Comparison of ENCODE assay signal across 20 mouse cellular contexts in the genomic region with DNA sequence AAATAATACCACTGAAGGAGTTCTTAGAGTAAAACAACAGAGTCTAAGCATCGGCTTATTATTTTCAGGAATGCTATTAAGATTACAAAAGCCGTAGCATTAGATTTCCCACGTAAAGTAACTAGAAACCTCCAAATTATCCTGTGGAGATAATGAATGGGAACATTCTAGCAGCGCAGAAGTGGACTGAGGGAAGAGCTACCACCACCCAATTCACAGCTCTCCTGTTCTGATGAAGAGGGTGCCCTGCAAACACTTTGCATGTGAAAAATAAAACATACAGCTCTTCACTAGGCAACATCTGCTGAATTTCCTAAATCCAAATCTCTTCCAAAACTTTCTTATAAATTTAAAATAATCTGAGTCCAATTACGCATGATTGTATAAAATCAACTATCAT.
DNase-seq lines count a peak whose midpoint lies in the region; ATAC-seq lines count a peak whose summit lies in the region.
"Had no signal": no experiment of that assay in that cellular context is flagged by ENCODE, and none has a peak within 500 bp of the region (broad histone marks: within the 10 kb centered on the region; RNA-seq: fewer than 3 reads in every experiment).

No protein-coding gene starts in this region.

- no peak for DNase-seq in forebrain, embryonic 10.5 days (ENCODE audit: extremely low spot score, low spot score)
- no peak for DNase-seq in forebrain, embryonic 14.5 days (ENCODE audit: low spot score)
- DNase-seq in hindbrain, embryonic 10.5 days (ENCODE audit: low spot score) = no peak
- no peak for DNase-seq in midbrain, embryonic 10.5 days (ENCODE audit: low spot score)
- DNase-seq: adrenal gland, adult 2 months; adrenal gland, postnatal 10 days; adrenal gland, postnatal 25 days; cerebellum, adult 11 months; cerebellum, adult 18-20 months; cerebellum, adult 8-10 months; cerebellum, adult 9-11 months; cerebellum, postnatal 14 days; cerebellum, postnatal 36 days had no signal

- no peaks in the 10 kb centered on the region for H3K9me3 ChIP-seq in forebrain, embryonic 10.5 days
- no peaks in the 10 kb centered on the region for H3K9me3 ChIP-seq in forebrain, embryonic 14.5 days (replicated peaks; ENCODE audit: control insufficient read depth, low read length)
- H3K9me3 ChIP-seq in hindbrain, embryonic 10.5 days = no peaks in the 10 kb centered on the region
- no peaks in the 10 kb centered on the region for H3K9me3 ChIP-seq in hindbrain, embryonic 12.5 days (replicated peaks)
- no peaks in the 10 kb centered on the region for H3K9me3 ChIP-seq in midbrain, embryonic 10.5 days (replicated peaks)
- H3K9me3 ChIP-seq in midbrain, embryonic 16.5 days (replicated peaks; ENCODE audit: control insufficient read depth, low read length, poor library complexity, severe bottlenecking) = no peaks in the 10 kb centered on the region
- H3K9me3 ChIP-seq: embryonic facial prominence, embryonic 13.5 days; embryonic facial prominence, embryonic 15.5 days; forebrain, embryonic 12.5 days; forebrain, embryonic 15.5 days had no signal

- no peak overlapping the region for H3K9ac ChIP-seq in forebrain, embryonic 14.5 days (ENCODE audit: low read length)
- no peak overlapping the region for H3K9ac ChIP-seq in hindbrain, embryonic 12.5 days
- no peak overlapping the region for H3K9ac ChIP-seq in midbrain, embryonic 16.5 days (ENCODE audit: low read depth, low read length)
- H3K9ac ChIP-seq: embryonic facial prominence, embryonic 13.5 days; embryonic facial prominence, embryonic 15.5 days; forebrain, embryonic 12.5 days; forebrain, embryonic 15.5 days had no signal

- ATAC-seq in forebrain, embryonic 14.5 days = no peak
- ATAC-seq in hindbrain, embryonic 12.5 days (ENCODE audit: low FRiP score) = no peak
- no peak for ATAC-seq in midbrain, embryonic 16.5 days
- ATAC-seq: forebrain, embryonic 15.5 days had no signal

- peaks cover 47% of the 10 kb centered on the region for H3K4me1 ChIP-seq in forebrain, embryonic 10.5 days
- no peaks in the 10 kb centered on the region for H3K4me1 ChIP-seq in forebrain, embryonic 14.5 days (ENCODE audit: control insufficient read depth, insufficient read depth, low read length)
- peaks cover 35% of the 10 kb centered on the region for H3K4me1 ChIP-seq in hindbrain, embryonic 10.5 days (replicated peaks)
- H3K4me1 ChIP-seq in hindbrain, embryonic 12.5 days = 0 out of 2 replicates have a peak, but pooled peaks cover 5% of the 10 kb centered on the region
- H3K4me1 ChIP-seq in midbrain, embryonic 10.5 days = peaks cover 44% of the 10 kb centered on the region
- H3K4me1 ChIP-seq in midbrain, embryonic 16.5 days (ENCODE audit: control insufficient read depth, insufficient read depth, low read length) = peaks cover 2% of the 10 kb centered on the region; the same call in 1 of the 2 replicates
- H3K4me1 ChIP-seq: embryonic facial prominence, embryonic 13.5 days; embryonic facial prominence, embryonic 15.5 days had no signal

- 27% methylated on average over 5 of the region's 5 CpGs for WGBS in forebrain, embryonic 10.5 days
- 28% methylated on average over 5 of the region's 5 CpGs for WGBS in forebrain, embryonic 14.5 days
- WGBS in hindbrain, embryonic 10.5 days = 29% methylated on average over 5 of the region's 5 CpGs
- WGBS in hindbrain, embryonic 12.5 days = 32% methylated on average over 5 of the region's 5 CpGs
- WGBS in midbrain, embryonic 10.5 days = 25% methylated on average over 5 of the region's 5 CpGs
- 28% methylated on average over 5 of the region's 5 CpGs for WGBS in midbrain, embryonic 16.5 days

- H3K27me3 ChIP-seq in forebrain, embryonic 10.5 days (ENCODE audit: poor library complexity, severe bottlenecking) = no peaks in the 10 kb centered on the region
- no peaks in the 10 kb centered on the region for H3K27me3 ChIP-seq in forebrain, embryonic 14.5 days (replicated peaks; ENCODE audit: control insufficient read depth, insufficient read depth, low read length)
- no peaks in the 10 kb centered on the region for H3K27me3 ChIP-seq in hindbrain, embryonic 10.5 days (ENCODE audit: insufficient read depth, poor library complexity, severe bottlenecking)
- H3K27me3 ChIP-seq in hindbrain, embryonic 12.5 days = no peaks in the 10 kb centered on the region
- no peaks in the 10 kb centered on the region for H3K27me3 ChIP-seq in midbrain, embryonic 10.5 days (ENCODE audit: low read depth, poor library complexity, severe bottlenecking)
- no peaks in the 10 kb centered on the region for H3K27me3 ChIP-seq in midbrain, embryonic 16.5 days (ENCODE audit: control insufficient read depth, insufficient read depth, low read depth, low read length)
- H3K27me3 ChIP-seq: embryonic facial prominence, embryonic 13.5 days; embryonic facial prominence, embryonic 15.5 days; forebrain, embryonic 12.5 days; forebrain, embryonic 15.5 days had no signal

- H3K27ac ChIP-seq in forebrain, embryonic 10.5 days = peak overlapping the region; percentile 62
- no peak overlapping the region for H3K27ac ChIP-seq in forebrain, embryonic 14.5 days (ENCODE audit: low read depth, low read length)
- 0 out of 2 replicates have a peak overlapping the region, but pooled peaks have one; percentile 45 for H3K27ac ChIP-seq in hindbrain, embryonic 10.5 days
- H3K27ac ChIP-seq in hindbrain, embryonic 12.5 days = no peak overlapping the region
- H3K27ac ChIP-seq in midbrain, embryonic 10.5 days (replicated peaks) = peak overlapping the region; percentile 81
- H3K27ac ChIP-seq in midbrain, embryonic 16.5 days (ENCODE audit: low read length) = no peak overlapping the region
- H3K27ac ChIP-seq: embryonic facial prominence, embryonic 13.5 days; embryonic facial prominence, embryonic 15.5 days; forebrain, embryonic 12.5 days; forebrain, embryonic 15.5 days had no signal

- H3K36me3 ChIP-seq in forebrain, embryonic 10.5 days (replicated peaks) = peaks cover 36% of the 10 kb centered on the region
- H3K36me3 ChIP-seq in forebrain, embryonic 14.5 days (ENCODE audit: control insufficient read depth, insufficient read depth, low read length) = no peaks in the 10 kb centered on the region
- peaks cover 18% of the 10 kb centered on the region; the same call in 1 of the 2 replicates for H3K36me3 ChIP-seq in hindbrain, embryonic 10.5 days
- H3K36me3 ChIP-seq in hindbrain, embryonic 12.5 days = no peaks in the 10 kb centered on the region
- H3K36me3 ChIP-seq in midbrain, embryonic 10.5 days = peaks cover 28% of the 10 kb centered on the region
- H3K36me3 ChIP-seq in midbrain, embryonic 16.5 days (ENCODE audit: control insufficient read depth, insufficient read depth, low read length) = no peaks in the 10 kb centered on the region
- H3K36me3 ChIP-seq: embryonic facial prominence, embryonic 13.5 days; embryonic facial prominence, embryonic 15.5 days; forebrain, embryonic 12.5 days; forebrain, embryonic 15.5 days had no signal

- no peak overlapping the region for H3K4me3 ChIP-seq in forebrain, embryonic 10.5 days
- H3K4me3 ChIP-seq in forebrain, embryonic 14.5 days (ENCODE audit: low read depth, low read length) = no peak overlapping the region
- H3K4me3 ChIP-seq in hindbrain, embryonic 10.5 days = no peak overlapping the region
- H3K4me3 ChIP-seq in hindbrain, embryonic 12.5 days = no peak overlapping the region
- H3K4me3 ChIP-seq in midbrain, embryonic 10.5 days = 0 out of 2 replicates have a peak overlapping the region, but pooled peaks have one; percentile 14
- H3K4me3 ChIP-seq in midbrain, embryonic 16.5 days (ENCODE audit: low read depth, low read length) = no peak overlapping the region
- H3K4me3 ChIP-seq: embryonic facial prominence, embryonic 13.5 days; embryonic facial prominence, embryonic 15.5 days; erythroblast, embryonic 14.5 days; forebrain, embryonic 12.5 days; forebrain, embryonic 15.5 days had no signal

- H3K4me2 ChIP-seq in forebrain, embryonic 14.5 days (ENCODE audit: low read length) = no peak overlapping the region
- no peak overlapping the region for H3K4me2 ChIP-seq in hindbrain, embryonic 12.5 days (replicated peaks)
- H3K4me2 ChIP-seq in midbrain, embryonic 16.5 days (ENCODE audit: low read length) = no peak overlapping the region
- H3K4me2 ChIP-seq: embryonic facial prominence, embryonic 13.5 days; embryonic facial prominence, embryonic 15.5 days; forebrain, embryonic 12.5 days; forebrain, embryonic 15.5 days had no signal

Comparison
In these comparisons a context has a peak if more than half of its experiments do, and no peak if none do; other contexts are left out.
1. H3K27ac ChIP-seq: peak in forebrain, embryonic 10.5 days (single experiment), hindbrain, embryonic 10.5 days (single experiment) and midbrain, embryonic 10.5 days (single experiment); none in forebrain, embryonic 14.5 days (single experiment), hindbrain, embryonic 12.5 days (single experiment) and midbrain, embryonic 16.5 days (single experiment).